Mouse (Mus musculus) forebrain, embryonic 10.5 days (tissue): ENCODE results near the gene Fahd2a. TPM values are rescaled to one million over a fixed set of nuclear protein-coding genes. Genes with fewer than 3 reads are reported as not detected.

Experiments used
- DNase-seq: peaks from one replicate; pipeline ENCODE4 v3.0.0-alpha.2; 2017; ENCODE audit warnings: low spot score; ENCODE audit errors: extremely low spot score
- H3K27ac ChIP-seq: fragments of 300-500 bp; sonication (generic); 2 replicates; pipeline ENCODE4 v1.5.1; 2016; ENCODE audit warnings: mild to moderate bottlenecking
- H3K27me3 ChIP-seq: fragments of 300-500 bp; sonication (generic); 2 replicates; pipeline ENCODE4 v1.6.1; 2016; ENCODE audit warnings: mild to moderate bottlenecking; ENCODE audit not compliant: poor library complexity, severe bottlenecking
- H3K36me3 ChIP-seq: fragments of 300-500 bp; sonication (generic); replicated peaks from 2 replicates; pipeline ENCODE4 v1.6.1; 2016; ENCODE audit warnings: mild to moderate bottlenecking, moderate library complexity
- H3K4me1 ChIP-seq: fragments of 300-500 bp; sonication (generic); 2 replicates; pipeline ENCODE4 v1.6.1; 2016
- H3K4me3 ChIP-seq: fragments of 300-500 bp; sonication (generic); 2 replicates; pipeline ENCODE4 v1.5.1; 2016; ENCODE audit warnings: mild to moderate bottlenecking, moderate library complexity
- H3K9me3 ChIP-seq: fragments of 300-500 bp; sonication (generic); 2 replicates; pipeline ENCODE4 v1.6.1; 2016; ENCODE audit warnings: mild to moderate bottlenecking, moderate library complexity
- WGBS: fragments of 180-500 bp; shearing (Covaris S2); methylation state at CpG from one replicate; pipeline ENCODE4 v1.1.7; 2016; 5-methylcytosine and 5-hydroxymethylcytosine counted together
- polyA plus RNA-seq: library from polyadenylated mRNA; unstranded; fragments of >200 nt; fragmentation: Nextera tagmentation; extraction: Ambion mirVana; gene quantifications from 2 replicates; pipeline ENCODE4 v1.2.1, GENCODE M21; 2016

The Fahd2a gene
- polyA plus RNA-seq, 1 experiment from 2014 or later: 23.8 TPM

DNA sequence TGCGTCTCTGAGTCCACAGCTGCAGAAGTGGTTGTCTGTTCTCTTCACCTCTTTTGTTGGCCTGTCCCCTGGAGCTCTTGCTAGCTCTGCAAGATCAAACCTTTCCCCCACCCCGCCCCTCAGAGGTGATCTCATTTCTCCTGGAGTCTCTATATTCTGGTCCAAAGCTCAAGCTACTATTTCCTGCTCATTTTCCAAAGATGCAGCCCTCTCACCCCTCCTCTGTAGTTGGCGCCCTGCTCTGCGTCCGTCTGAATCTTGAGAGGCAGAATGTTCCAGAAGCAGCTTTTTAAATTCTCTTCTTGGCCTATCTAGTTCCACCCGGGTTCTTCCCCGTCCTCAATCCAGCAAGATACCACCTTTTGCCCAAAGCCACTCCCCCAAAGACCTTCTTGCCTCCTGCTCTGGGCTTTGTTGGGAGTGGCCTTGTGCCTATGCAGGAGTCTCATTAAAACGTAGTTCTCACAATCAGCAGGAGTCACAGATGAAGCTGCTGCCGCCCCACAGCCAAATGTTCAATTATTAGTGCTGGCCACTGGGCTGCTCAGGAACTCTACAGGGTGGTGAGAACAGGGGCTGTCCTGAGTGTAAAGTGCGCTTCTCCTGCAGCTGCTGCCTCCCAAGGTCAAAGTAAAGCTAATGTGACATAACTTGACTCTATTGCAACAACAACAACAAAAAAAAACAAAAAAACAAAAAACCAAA, 25.9 kb downstream of the Fahd2a start:
- Histone ChIP-seq H3K9me3 (no peaks in the 10 kb centered on the region), H3K27me3 (no peaks in the 10 kb centered on the region), H3K36me3 (no peaks in the 10 kb centered on the region), H3K4me3 (no peak overlapping the region), H3K4me1 (peaks cover 7% of the 10 kb centered on the region; the same call in 1 of the 2 replicates), H3K27ac (no peak overlapping the region)
- WGBS: 73% methylated on average over 10 of the region's 10 CpGs
- DNase-seq: no peak

DNA sequence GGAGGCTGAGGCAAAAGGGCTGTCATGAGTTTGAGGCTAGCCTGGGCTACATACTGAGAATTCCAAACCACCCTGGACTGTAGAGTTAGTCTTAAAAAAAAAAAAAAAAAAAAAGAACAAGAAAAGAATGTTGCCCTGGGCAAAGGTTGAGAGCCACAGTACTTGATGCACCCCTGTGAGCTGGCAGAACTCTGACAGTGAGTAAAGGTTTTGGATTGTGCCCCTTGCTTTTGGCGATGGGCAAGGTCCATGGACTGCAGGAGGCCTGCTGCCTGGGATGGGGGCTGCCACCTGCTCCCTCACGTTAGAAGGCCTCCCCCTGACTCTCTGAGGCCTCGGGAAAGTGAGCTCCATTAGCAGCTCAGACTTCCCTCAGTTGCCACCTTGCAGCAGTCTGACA, 27.7 kb downstream of the Fahd2a start:
- DNase-seq: no peak
- no peaks in the 10 kb centered on the region for H3K9me3 ChIP-seq
- H3K27me3 ChIP-seq: no peaks in the 10 kb centered on the region
- H3K36me3 ChIP-seq: no peaks in the 10 kb centered on the region
- 61% methylated on average over 3 of the region's 3 CpGs for WGBS
- H3K4me1 ChIP-seq: peaks cover 7% of the 10 kb centered on the region; the same call in 1 of the 2 replicates
- H3K27ac ChIP-seq: no peak overlapping the region
- no peak overlapping the region for H3K4me3 ChIP-seq

DNA sequence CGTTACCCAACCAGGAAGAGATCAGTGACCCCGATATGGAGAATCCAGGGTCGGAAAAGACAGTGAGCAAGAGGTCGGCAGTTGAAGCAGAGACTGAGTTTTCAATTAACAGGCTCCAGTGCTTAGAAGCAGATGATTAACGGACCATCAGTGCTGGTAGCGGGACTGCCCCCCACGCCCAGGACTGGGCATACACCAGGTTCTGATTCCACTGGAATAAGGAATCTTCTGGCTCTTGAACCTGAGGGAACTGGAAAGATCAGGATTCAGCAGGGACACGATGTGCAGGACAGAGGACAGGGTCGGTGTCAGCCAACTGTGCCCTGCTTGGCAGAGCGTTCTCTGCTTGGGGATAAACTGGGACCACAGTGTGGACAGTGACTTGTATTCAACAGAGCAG, 28.6 kb downstream of the Fahd2a start:
- H3K4me3 ChIP-seq: no peak overlapping the region
- H3K9me3 ChIP-seq: no peaks in the 10 kb centered on the region
- H3K27ac ChIP-seq: no peak overlapping the region
- no peaks in the 10 kb centered on the region for H3K36me3 ChIP-seq
- DNase-seq: no peak
- H3K4me1 ChIP-seq: peaks cover 7% of the 10 kb centered on the region; the same call in 1 of the 2 replicates
- WGBS: 83% methylated on average over 10 of the region's 10 CpGs
- no peaks in the 10 kb centered on the region for H3K27me3 ChIP-seq

DNA sequence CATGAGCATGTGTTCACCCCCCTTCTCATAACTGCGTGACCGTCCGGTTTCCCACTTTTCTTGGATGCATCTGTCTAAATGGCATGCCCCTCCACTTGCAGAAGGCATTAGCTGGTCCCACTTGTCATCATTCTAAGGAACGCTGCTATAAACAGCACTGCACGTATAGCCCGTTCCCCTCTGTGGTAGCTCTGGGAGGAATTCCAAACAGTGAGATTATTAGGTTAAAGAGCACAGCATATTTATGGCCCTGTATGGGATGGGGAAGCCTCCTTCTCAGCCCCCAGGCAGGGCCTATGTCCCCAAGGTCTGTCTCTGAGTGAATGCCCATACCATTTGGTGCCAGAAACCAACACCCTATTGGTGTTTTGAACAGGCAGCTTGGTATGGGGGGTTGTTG, 33.2 kb downstream of the Fahd2a start:
- no peaks in the 10 kb centered on the region for H3K36me3 ChIP-seq
- H3K27ac ChIP-seq: no peak overlapping the region
- H3K27me3 ChIP-seq: no peaks in the 10 kb centered on the region
- H3K4me3 ChIP-seq: no peak overlapping the region
- no peaks in the 10 kb centered on the region for H3K4me1 ChIP-seq
- H3K9me3 ChIP-seq: no peaks in the 10 kb centered on the region
- 91% methylated on average over 6 of the region's 6 CpGs for WGBS
- DNase-seq: no peak

DNA sequence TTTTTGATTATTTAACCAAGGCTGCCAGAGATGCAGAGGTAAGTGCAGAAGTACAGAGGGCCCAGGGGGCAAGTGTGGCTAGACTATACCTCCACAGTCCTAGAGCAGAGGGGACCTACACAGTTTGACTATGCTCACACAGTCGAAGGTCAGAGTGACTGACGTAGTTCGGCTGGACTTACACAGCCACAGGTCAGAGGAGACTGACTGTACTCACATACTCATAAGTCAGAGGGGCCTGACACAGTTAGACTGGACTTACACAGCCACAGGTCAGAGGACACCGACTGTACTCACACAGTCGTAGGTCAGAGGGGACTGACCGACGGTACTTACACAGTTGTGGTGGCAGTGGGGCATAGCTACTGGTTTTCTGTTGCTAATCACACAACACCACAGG, 45.6 kb downstream of the Fahd2a start:
- Histone ChIP-seq H3K27ac (no peak overlapping the region), H3K4me3 (no peak overlapping the region), H3K4me1 (peaks cover 13% of the 10 kb centered on the region), H3K36me3 (no peaks in the 10 kb centered on the region), H3K9me3 (no peaks in the 10 kb centered on the region), H3K27me3 (no peaks in the 10 kb centered on the region)
- no peak for DNase-seq
- 91% methylated on average over 7 of the region's 7 CpGs for WGBS

DNA sequence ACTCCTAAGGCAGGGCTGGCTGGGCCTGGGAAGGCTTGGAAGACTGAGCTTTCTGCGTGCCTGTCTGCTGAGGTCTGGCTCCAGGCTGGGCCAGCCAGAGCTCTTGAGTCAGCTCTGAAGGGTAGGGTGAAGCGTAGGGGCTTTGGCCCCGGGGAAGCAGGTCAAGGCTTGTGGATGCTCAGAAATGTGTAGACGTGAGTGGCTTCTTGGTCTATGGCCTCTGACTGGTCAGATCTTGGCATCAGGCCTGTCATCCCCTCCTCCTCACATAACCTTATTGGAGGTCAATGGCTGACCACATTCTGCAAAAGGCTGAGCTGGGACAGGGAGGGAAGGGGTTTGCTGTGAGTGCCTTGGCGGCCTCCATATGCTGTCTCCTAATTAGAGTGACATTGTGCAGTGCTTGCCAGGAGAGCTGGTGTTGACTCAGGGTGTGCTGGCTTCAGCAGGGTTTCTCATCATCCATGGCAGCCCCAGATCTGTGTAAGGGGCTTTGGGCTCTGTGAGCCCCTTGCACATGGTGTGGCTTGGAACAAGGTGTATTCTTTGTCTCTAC, 49.7 kb downstream of the Fahd2a start:
- no peaks in the 10 kb centered on the region for H3K9me3 ChIP-seq
- no peak overlapping the region for H3K27ac ChIP-seq
- 90% methylated on average over 5 of the region's 5 CpGs for WGBS
- DNase-seq: no peak
- no peak overlapping the region for H3K4me3 ChIP-seq
- H3K4me1 ChIP-seq: no peaks in the 10 kb centered on the region
- no peaks in the 10 kb centered on the region for H3K27me3 ChIP-seq
- no peaks in the 10 kb centered on the region for H3K36me3 ChIP-seq

DNA sequence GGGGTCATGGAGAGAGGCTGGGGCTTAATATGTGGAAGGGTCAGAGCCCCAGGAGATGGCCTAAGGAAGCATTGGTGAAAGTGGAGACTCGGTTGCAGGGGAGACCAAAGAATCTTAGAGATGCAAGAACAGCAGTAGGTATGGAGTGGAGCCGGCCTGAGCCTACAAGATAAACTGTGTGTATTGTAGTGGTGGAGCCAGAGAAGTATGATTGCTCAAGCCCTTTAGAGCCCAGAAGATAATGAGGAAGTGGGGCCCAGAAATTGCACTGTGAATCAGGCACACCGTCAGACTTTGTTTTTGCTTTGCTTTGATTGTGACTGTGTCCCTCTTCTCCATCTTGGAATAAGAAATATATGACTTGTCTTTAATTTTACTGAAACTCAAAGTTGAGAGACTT, 53.0 kb downstream of the Fahd2a start:
- no peak overlapping the region for H3K4me3 ChIP-seq
- WGBS: 81% methylated on average over 3 of the region's 3 CpGs
- no peaks in the 10 kb centered on the region for H3K36me3 ChIP-seq
- H3K27ac ChIP-seq: no peak overlapping the region
- no peaks in the 10 kb centered on the region for H3K9me3 ChIP-seq
- DNase-seq: no peak
- H3K4me1 ChIP-seq: no peaks in the 10 kb centered on the region
- H3K27me3 ChIP-seq: no peaks in the 10 kb centered on the region

DNA sequence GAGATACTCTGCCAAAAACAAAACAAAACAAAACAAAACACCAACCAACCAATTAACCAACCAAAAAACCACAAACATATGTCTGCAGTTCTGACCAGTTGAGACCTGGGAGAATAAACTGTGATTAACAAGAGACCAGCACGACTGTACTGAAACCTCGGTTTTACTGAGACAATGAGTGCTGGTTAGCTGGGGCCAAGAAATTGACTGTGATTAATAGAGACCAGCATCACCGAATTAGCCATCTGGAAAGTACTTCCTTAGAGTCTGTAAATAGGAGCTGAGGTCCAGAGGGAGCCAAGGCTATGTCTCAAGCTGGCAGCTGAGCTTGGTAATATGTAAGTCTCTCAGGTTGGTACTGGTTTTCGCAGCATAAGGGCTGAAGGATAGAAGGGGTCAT, 53.5 kb downstream of the Fahd2a start:
- Histone ChIP-seq H3K9me3 (no peaks in the 10 kb centered on the region), H3K27ac (no peak overlapping the region), H3K27me3 (no peaks in the 10 kb centered on the region), H3K4me3 (no peak overlapping the region), H3K36me3 (no peaks in the 10 kb centered on the region), H3K4me1 (no peaks in the 10 kb centered on the region)
- DNase-seq: no peak
- 79% methylated on average over 4 of the region's 4 CpGs for WGBS

DNA sequence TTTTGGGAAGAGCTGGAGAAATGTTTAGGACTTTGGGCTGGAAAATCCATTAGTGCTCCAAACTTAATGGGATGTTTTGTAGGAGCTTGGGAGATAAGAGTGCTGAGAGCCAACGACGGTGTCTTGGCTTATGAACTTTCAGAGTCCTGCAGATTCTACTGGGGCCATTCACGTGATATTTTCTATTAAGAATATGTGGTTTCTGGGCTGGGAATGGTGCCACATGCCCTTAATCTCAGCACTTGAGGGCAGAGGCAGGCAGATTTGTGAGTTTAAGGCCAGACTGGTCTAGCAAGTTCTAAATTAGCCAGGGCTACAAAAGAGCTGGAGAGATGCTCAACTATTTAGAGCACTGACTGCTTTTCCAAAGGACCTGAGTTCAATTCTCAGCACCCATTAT, 54.0 kb downstream of the Fahd2a start:
- 84% methylated on average over 3 of the region's 3 CpGs for WGBS
- Histone ChIP-seq H3K4me3 (no peak overlapping the region), H3K36me3 (no peaks in the 10 kb centered on the region), H3K9me3 (no peaks in the 10 kb centered on the region), H3K27me3 (no peaks in the 10 kb centered on the region), H3K4me1 (no peaks in the 10 kb centered on the region), H3K27ac (no peak overlapping the region)
- no peak for DNase-seq

DNA sequence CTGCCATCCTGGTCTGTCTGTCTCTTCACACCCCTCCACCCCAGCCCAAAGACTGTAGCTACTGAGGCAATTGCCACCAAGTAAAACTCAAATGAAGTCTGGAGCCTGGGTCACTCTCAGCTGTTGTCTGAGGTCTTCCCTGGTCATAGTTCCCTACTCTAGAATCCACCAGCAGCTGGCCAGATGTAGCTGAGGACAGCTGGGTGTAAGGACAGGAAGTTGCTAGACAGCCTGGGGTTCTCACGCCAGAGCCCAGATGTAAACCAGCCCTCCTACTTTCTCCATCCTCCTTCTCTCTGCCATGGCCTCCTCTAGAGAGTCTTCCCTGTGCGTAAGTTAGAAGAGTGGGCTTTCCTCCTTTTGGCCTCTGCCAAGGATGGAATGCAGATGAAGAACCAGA, 56.8 kb downstream of the Fahd2a start:
- WGBS: 90% methylated on average over 2 of the region's 2 CpGs
- H3K9me3 ChIP-seq: no peaks in the 10 kb centered on the region
- H3K36me3 ChIP-seq: no peaks in the 10 kb centered on the region
- no peak overlapping the region for H3K27ac ChIP-seq
- H3K27me3 ChIP-seq: no peaks in the 10 kb centered on the region
- DNase-seq: no peak
- H3K4me1 ChIP-seq: no peaks in the 10 kb centered on the region
- no peak overlapping the region for H3K4me3 ChIP-seq

Other genes starting within 250 kb of the Fahd2a start
- 2.5 and 3.2 TPM in 2 replicates for gene 1810024B03Rik, start 236.3 kb downstream of the Fahd2a start, polyA plus RNA-seq
- gene Snrnp200, start 236.2 kb downstream of the Fahd2a start, polyA plus RNA-seq: 112 and 115 TPM in 2 replicates
- gene Ciao1, start 196.7 kb downstream of the Fahd2a start, polyA plus RNA-seq: 44.3 and 50.5 TPM in 2 replicates
- 22.5 and 24.4 TPM in 2 replicates for gene Tmem127, start 196.7 kb downstream of the Fahd2a start, polyA plus RNA-seq
- gene Stard7, start 174.3 kb downstream of the Fahd2a start, polyA plus RNA-seq: 85.6 and 88.1 TPM in 2 replicates
- 3.6 and 4.1 TPM in 2 replicates for gene Dusp2, start 108.4 kb downstream of the Fahd2a start, polyA plus RNA-seq
- not detected in 2 replicates for gene Astl, start 105.9 kb downstream of the Fahd2a start, polyA plus RNA-seq
- gene Adra2b, start 81.4 kb downstream of the Fahd2a start, polyA plus RNA-seq: 2.3 and 3.2 TPM in 2 replicates
- 0.14 and 0.21 TPM in 2 replicates for gene Gpat2, start 19.4 kb downstream of the Fahd2a start, polyA plus RNA-seq
- gene Kcnip3, start 77.5 kb upstream of the Fahd2a start, polyA plus RNA-seq: 2.1 TPM in 2 replicates
- gene Prom2, start 96.9 kb upstream of the Fahd2a start, polyA plus RNA-seq: 1.0 and 1.4 TPM in 2 replicates
- gene Zfp661, start 142.5 kb upstream of the Fahd2a start, polyA plus RNA-seq: 7.4 and 9.8 TPM in 2 replicates
- gene Mrps5, start 142.7 kb upstream of the Fahd2a start, polyA plus RNA-seq: 180 and 188 TPM in 2 replicates
- 0.21 and 0.29 TPM in 2 replicates for gene Mal, start 212.1 kb upstream of the Fahd2a start, polyA plus RNA-seq